Mouse (Mus musculus): Measurements from ENCODE around the gene Elovl6.

- no peak for TF ChIP-seq POLR2A (IDR thresholded peaks at IDR 0.05; ENCODE audit: extremely low read depth, insufficient read depth, low read length)
- no peak for TF ChIP-seq CTCF (IDR thresholded peaks at IDR 0.05; ENCODE audit: extremely low read depth, insufficient read depth, low read length)
These were observed 1.7 kb upstream of the Elovl6 start for GRCm38 (mm10) chr3:129530461-129530860.

Data from cortical plate, adult 2 months (tissue).